Mouse (Mus musculus): ENCODE data around the gene Rft1. TPM values are rescaled to one million over a fixed set of nuclear protein-coding genes. Genes with fewer than 3 reads are reported as not detected.

The Rft1 gene
- polyA plus RNA-seq, 1 experiment from 2014 or later, result 11.6 TPM

Other genes with a start within 250 kb of the Rft1 start
- 34.9 and 35.0 TPM in 2 replicates for gene Dcp1a, start 174.8 kb upstream of the Rft1 start, polyA plus RNA-seq (2014; fragmentation: Nextera tagmentation; extraction: Ambion mirVana)
- 0.96 and 1.4 TPM in 2 replicates for gene Cacna1d, start 162.9 kb upstream of the Rft1 start, polyA plus RNA-seq (2014; fragmentation: Nextera tagmentation; extraction: Ambion mirVana)
- 128 and 158 TPM in 2 replicates for gene Tkt, start 106.0 kb upstream of the Rft1 start, polyA plus RNA-seq (2014; fragmentation: Nextera tagmentation; extraction: Ambion mirVana)
- 30.7 and 36.4 TPM in 2 replicates for gene Prkcd, start 28.1 kb upstream of the Rft1 start, polyA plus RNA-seq (2014; fragmentation: Nextera tagmentation; extraction: Ambion mirVana)
- 19.3 and 19.5 TPM in 2 replicates for gene Sfmbt1, start 60.5 kb downstream of the Rft1 start, polyA plus RNA-seq (2014; fragmentation: Nextera tagmentation; extraction: Ambion mirVana)
- 26.7 and 31.2 TPM in 2 replicates for gene Tmem110, start 171.2 kb downstream of the Rft1 start, polyA plus RNA-seq (2014; fragmentation: Nextera tagmentation; extraction: Ambion mirVana)
- gene Mustn1, start 224.8 kb downstream of the Rft1 start, polyA plus RNA-seq (2014; fragmentation: Nextera tagmentation; extraction: Ambion mirVana), result 2.8 and 3.0 TPM in 2 replicates
- gene Itih4, start 232.1 kb downstream of the Rft1 start, polyA plus RNA-seq (2014; fragmentation: Nextera tagmentation; extraction: Ambion mirVana), result not detected in 2 replicates